Mouse (Mus musculus): ENCODE data around the gene Tbata. TPM values are rescaled to one million over a fixed set of nuclear protein-coding genes. Genes with fewer than 3 reads are reported as not detected.

The Tbata gene
- total RNA-seq, 2 experiments from 2014 or later = 8.2 to 12.3 TPM

DNA sequence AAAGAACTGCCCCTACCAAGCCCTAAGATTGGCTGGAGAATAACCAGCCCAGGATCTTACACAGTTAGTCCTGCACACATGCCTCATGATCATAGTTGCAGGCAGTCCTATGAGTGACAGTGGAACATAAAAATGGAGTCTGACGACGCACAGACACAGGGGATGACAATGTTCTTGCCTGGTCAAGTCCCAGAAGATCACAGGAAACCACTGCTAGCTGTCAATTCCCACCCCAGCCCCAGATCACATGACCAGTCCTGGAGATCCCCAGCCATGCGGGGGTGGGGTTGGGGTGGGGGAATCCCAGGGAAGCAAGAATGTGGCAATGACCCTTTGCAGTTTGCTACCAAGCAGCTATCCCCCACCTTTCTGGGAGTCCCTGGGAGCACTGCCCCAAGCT, 32.2 kb downstream of the Tbata start:
- DNase-seq (ENCODE audit: low spot score in 2 of 2) = no peak

- no peak for DNase-seq (ENCODE audit: low spot score in 2 of 2)
These were observed 36.4 kb downstream of the Tbata start for GRCm38 (mm10) chr10:61208114-61208684.

DNA sequence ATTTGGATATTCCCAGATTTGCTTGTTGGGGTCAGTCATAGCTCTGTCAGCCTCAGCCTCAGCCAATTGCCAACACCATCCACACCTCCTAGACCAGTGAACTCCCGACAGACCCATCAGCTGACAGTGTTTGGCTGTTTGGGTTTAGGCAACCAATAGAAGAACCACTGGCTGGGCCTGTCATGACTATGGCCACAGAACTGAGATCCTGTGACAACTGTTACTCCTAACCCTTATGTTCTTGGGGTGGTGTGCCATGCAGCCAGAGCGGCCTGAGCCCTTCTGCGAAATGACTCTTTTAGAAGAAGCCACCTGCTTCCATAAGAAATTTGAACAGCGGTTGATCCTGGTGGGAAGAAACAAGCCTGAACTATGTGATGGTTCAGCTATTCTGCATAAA, 39.4 kb downstream of the Tbata start:
- DNase-seq (ENCODE audit: low spot score in 2 of 2) = no peak

DNA sequence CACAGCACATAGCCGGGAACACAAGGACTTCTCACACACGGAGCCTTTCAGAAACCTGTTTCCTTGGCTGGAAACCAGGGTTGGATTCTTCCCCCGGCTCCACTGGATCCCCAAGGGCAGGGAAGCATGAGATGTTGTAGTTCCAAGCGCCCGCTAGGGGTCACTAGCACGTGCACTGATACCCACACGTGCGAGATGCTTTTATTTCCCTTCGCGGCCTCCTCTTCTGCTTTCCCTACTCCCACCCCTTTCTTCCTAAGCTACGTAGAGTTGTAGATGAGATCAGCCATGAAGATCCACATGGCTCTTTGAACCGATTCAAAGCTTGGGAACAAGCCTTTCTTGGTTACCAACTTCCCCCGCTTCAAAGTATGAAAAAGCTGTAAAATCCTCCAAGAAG, 40.0 kb downstream of the Tbata start:
- peak in 1 of 2 experiments; percentile 60 for DNase-seq (ENCODE audit: low spot score in 2 of 2)

GRCm38 (mm10) chr10:61212817-61213216, 41.1 kb downstream of the Tbata start:
- no peak for DNase-seq (ENCODE audit: low spot score in 2 of 2)

- no peak for DNase-seq (ENCODE audit: low spot score in 2 of 2)
These were observed 43.9 kb downstream of the Tbata start for GRCm38 (mm10) chr10:61215658-61216057.

- DNase-seq (ENCODE audit: low spot score in 2 of 2) = no peak
These were observed 44.4 kb downstream of the Tbata start for GRCm38 (mm10) chr10:61216163-61216562.

GRCm38 (mm10) chr10:61219318-61219717, 47.6 kb downstream of the Tbata start:
- DNase-seq (ENCODE audit: low spot score in 2 of 2) = no peak

GRCm38 (mm10) chr10:61225694-61226093, 53.9 kb downstream of the Tbata start:
- no peak for DNase-seq (ENCODE audit: low spot score in 2 of 2)

DNA sequence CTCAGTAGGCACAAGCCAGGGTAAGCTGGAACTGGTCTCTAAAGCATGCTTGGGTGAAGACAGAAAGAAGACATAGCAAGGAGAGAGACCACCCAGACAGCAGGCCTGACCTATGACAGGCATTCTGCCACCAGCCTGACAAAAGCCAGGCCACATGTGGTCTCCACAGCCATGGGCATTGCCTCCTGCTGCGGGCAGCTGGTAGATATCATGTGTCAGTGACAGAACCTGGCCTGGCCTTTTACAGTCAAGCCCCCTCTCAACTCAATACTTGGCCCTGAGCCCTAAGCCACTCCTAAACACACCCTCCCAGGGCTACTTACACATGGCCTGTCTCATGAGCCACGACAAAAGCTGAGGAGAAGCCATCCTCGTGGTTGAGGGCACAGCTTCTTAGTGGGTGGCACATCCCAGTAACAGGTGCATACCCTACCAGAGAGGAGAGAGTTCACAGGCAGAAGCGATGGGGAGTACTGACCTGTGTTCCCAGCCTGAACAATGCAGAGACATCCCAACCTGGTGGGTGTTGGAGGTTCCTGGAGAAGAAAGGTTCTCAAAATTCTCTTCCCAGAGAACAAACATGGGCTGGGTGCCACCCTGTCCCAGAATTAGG, 55.1 kb downstream of the Tbata start:
- no peak for DNase-seq (ENCODE audit: low spot score in 2 of 2)

- DNase-seq (ENCODE audit: low spot score in 2 of 2) = no peak
These were observed 60.0 kb downstream of the Tbata start for GRCm38 (mm10) chr10:61231756-61232155.

- no peak for DNase-seq (ENCODE audit: low spot score in 2 of 2)
These were observed 61.3 kb downstream of the Tbata start for GRCm38 (mm10) chr10:61232858-61233567.

- no peak for DNase-seq (ENCODE audit: low spot score in 2 of 2)
These were observed 62.6 kb downstream of the Tbata start for GRCm38 (mm10) chr10:61234319-61234718.

DNA sequence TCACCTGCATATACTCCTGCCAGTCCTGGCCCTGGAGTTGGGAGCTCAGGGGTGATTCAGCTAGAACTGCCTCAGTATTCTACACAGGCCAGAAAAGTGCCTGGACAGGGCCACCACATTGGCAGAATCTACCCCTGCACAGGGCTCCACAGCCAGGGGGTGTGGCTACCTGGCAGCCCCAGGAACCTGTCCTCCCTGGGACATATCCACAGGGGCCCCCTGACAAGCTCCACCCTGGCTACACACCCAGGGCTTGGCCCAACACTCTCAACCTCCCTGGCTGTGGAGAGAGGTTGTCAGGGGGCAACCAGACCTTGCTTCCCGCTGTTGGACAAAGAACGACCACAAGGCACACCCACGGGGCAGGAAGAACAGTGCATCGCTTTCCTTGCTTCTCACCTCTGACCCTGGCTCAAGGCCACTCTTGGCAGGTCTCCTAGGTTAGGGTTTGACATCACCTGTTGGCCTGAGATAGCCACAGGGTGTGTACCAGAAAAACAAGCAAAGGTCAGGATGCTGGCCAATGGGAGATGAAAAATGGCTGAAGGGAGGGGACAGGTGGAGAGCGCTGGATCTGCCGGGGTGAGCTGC, 64.0 kb downstream of the Tbata start:
- DNase-seq (ENCODE audit: low spot score in 2 of 2) = no peak

- DNase-seq (ENCODE audit: low spot score in 2 of 2) = no peak
These were observed 65.1 kb downstream of the Tbata start for GRCm38 (mm10) chr10:61236683-61237390.

GRCm38 (mm10) chr10:61237391-61237785, 65.6 kb downstream of the Tbata start:
- DNase-seq (ENCODE audit: low spot score in 2 of 2) = no peak

Small RNAs within 50 kb of the gene (microRNA-seq; reads per million reads assigned to microRNA genes)
- gene Gm44308 = 0 reads per million in 2 experiments

Other genes with a start within 250 kb of the Tbata start
- gene Pcbd1, start 82.6 kb upstream of the Tbata start, total RNA-seq (2021) = 10 to 100 TPM; 13.0 to 13.5 TPM
- 10 to 100 TPM; 20.4 to 22.8 TPM for gene Sgpl1, start 24.3 kb upstream of the Tbata start, total RNA-seq (2021)
- gene Adamts14, start 101.5 kb downstream of the Tbata start, total RNA-seq (2021) = 1 to 10 TPM; 1.2 to 1.4 TPM
- gene Prf1, start 125.9 kb downstream of the Tbata start, total RNA-seq (2021) = not detected
- gene Pald1, start 211.6 kb downstream of the Tbata start, total RNA-seq (2021) = 10 to 100 TPM; 10.8 to 11.4 TPM
- gene Nodal, start 246.0 kb downstream of the Tbata start, total RNA-seq (2021) = under 1 TPM in 1 of 2 experiments, not detected in 1; 0.20 TPM

All from layer of hippocampus, adult 18-20 months (tissue).